Mouse (Mus musculus): ENCODE data around the gene Mup4. TPM values are rescaled to one million over a fixed set of nuclear protein-coding genes. Genes with fewer than 3 reads are reported as not detected.

The Mup4 gene
- polyA plus RNA-seq, 1 experiment: not detected

DNA sequence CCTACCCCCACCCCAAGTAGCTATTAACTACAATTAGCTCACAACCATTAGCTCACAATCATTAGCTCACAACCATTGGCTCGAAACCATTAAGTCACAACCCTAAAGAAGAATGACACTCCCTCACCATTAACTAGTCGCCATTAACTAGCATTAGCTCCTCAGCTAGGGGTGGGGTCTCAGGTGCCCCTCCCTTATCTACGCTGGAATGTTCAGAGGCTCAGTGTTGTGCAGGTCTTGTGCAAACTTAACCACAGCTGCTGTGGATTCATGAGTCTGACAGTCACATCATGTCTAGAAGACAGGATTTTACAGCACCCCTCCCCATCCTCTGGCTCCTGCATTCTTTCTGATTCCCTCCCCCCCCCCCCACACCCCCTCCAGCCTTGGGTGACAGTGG, 32.8 kb downstream of the Mup4 start:
- Histone ChIP-seq H3K27me3 (ENCODE audit: control insufficient read depth, insufficient read depth, low read length) (no peaks in the 10 kb centered on the region), H3K4me1 (ENCODE audit: control insufficient read depth, insufficient read depth, insufficient read length) (peaks cover 8% of the 10 kb centered on the region), H3K4me3 (ENCODE audit: extremely low read depth, insufficient read depth, insufficient read length) (no peak overlapping the region), H3K36me3 (ENCODE audit: control insufficient read depth, insufficient read depth, low read length) (no peaks in the 10 kb centered on the region), H3K27ac (ENCODE audit: insufficient read depth, low read length) (no peak overlapping the region)
- no peak for DNase-seq (ENCODE audit: low read depth in 1 of 2, low spot score in 2 of 2)
- 90% methylated on average over 3 of the region's 3 CpGs for WGBS
- no peak for TF ChIP-seq POLR2A (IDR thresholded peaks at IDR 0.05; ENCODE audit: low read depth, low read length)
- no peak for TF ChIP-seq CTCF (IDR thresholded peaks at IDR 0.05; ENCODE audit: extremely low read depth, insufficient read depth, insufficient read length, insufficient replicate concordance)

DNA sequence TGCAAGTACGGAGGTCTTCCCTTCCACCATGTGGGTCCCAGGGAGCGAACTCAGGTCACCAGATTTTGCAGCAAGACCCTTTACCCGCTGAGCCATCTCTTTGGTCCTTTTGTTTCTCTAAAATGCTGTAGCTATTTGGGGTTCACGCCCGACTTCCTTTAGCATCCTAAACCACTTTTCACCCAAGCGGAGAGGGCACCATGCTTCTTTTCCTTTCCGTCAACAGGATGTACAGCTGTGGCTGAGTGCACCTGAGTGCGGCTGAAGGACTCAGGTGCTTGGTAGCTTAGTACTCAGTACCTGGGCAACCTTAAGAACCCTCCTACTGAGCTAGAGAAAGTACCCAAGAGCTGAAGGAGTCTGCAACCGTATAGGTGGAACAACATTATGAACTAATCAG, 35.4 kb downstream of the Mup4 start:
- WGBS: 49% methylated on average over 9 of the region's 9 CpGs
- no peaks in the 10 kb centered on the region for H3K27me3 ChIP-seq (ENCODE audit: control insufficient read depth, insufficient read depth, low read length)
- peak; percentile 34 to 40 for DNase-seq (ENCODE audit: low read depth in 1 of 2, low spot score in 2 of 2)
- H3K4me3 ChIP-seq (ENCODE audit: extremely low read depth, insufficient read depth, insufficient read length): no peak overlapping the region
- peaks cover 8% of the 10 kb centered on the region for H3K4me1 ChIP-seq (ENCODE audit: control insufficient read depth, insufficient read depth, insufficient read length)
- TF ChIP-seq POLR2A (IDR thresholded peaks at IDR 0.05; ENCODE audit: low read depth, low read length): no peak
- H3K36me3 ChIP-seq (ENCODE audit: control insufficient read depth, insufficient read depth, low read length): no peaks in the 10 kb centered on the region
- H3K27ac ChIP-seq (ENCODE audit: insufficient read depth, low read length): no peak overlapping the region

DNA sequence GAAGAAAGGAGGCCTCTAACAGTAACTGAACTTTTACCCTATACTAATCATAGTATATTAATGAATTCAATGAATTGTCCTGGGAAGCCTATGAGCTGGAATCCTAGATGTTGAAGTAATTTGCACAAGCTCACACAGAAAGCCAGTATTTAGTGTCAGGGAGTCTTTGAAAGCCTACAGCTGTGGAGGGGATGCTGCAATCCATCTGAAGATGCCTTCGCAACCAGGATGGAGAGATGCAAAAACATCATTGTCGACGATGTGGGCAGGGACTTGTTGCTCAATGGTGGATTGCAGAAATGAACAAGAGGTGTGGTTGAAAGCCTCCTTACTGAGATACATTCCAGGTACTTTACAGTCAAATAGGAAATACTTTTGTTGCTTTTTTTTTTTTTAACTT, 42.5 kb downstream of the Mup4 start:
- no peak for DNase-seq (ENCODE audit: low read depth in 1 of 2, low spot score in 2 of 2)
- TF ChIP-seq CTCF (IDR thresholded peaks at IDR 0.05; ENCODE audit: extremely low read depth, insufficient read depth, insufficient read length, insufficient replicate concordance) (no peak), POLR2A (IDR thresholded peaks at IDR 0.05; ENCODE audit: low read depth, low read length) (no peak)
- 96% methylated on average over 3 of the region's 3 CpGs for WGBS
- H3K27me3 ChIP-seq (ENCODE audit: control insufficient read depth, insufficient read depth, low read length): no peaks in the 10 kb centered on the region
- no peaks in the 10 kb centered on the region for H3K36me3 ChIP-seq (ENCODE audit: control insufficient read depth, insufficient read depth, low read length)
- H3K4me3 ChIP-seq (ENCODE audit: extremely low read depth, insufficient read depth, insufficient read length): no peak overlapping the region
- H3K4me1 ChIP-seq (ENCODE audit: control insufficient read depth, insufficient read depth, insufficient read length): no peaks in the 10 kb centered on the region
- no peak overlapping the region for H3K27ac ChIP-seq (ENCODE audit: insufficient read depth, low read length)

DNA sequence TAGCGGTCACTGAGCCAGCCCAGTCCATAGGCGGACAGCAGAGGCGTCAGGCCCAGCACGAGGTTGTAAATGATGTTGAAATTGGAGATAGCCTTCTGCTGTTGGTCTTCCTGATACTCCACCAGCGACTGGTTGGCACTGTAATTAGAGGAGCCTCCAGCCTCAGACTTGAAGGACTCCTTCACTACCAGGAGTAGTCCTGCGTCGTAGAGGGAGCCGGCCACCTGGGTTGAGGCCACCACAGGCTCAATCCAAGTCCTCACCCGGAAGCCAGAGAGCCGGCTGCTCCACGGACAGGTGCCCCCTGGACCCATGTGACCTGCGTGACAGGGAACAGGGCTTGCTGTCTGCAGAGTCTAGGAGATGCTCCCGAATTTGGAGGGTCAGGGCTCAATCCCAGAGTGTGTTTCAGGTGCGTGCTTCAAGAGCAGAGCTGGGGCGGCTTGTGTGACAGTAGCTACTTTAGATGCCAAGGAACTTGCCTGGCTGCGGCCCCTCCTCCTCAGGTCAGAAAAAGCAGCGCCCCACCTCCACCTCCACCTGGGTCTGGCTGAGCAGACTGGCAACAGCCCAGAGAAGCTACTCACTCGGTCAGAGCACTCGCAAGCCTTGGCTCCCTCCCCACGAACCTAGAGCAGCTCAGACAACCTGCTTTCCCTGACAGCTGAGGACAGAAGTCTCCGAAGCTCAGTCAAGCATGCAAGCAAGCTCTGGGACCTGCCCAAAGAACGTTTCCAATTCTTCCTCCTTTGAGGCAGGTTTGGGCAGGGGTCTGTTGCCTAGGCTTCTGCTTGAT, 45.7 kb downstream of the Mup4 start, which contains the start of gene Slc46a2:
Gene Slc46a2, minus strand, starts transcription at position 449 of the 796 bp plus-strand sequence.
- Histone ChIP-seq H3K4me3 (ENCODE audit: extremely low read depth, insufficient read depth, insufficient read length) (no peak within 1 kb of the TSS), H3K27me3 (ENCODE audit: control insufficient read depth, insufficient read depth, low read length) (no peaks in the 10 kb centered on the region), H3K36me3 (ENCODE audit: control insufficient read depth, insufficient read depth, low read length) (no peaks in the 10 kb centered on the region), H3K4me1 (ENCODE audit: control insufficient read depth, insufficient read depth, insufficient read length) (no peaks in the 10 kb centered on the region), H3K27ac (ENCODE audit: insufficient read depth, low read length) (no peak within 1 kb of the TSS)
- WGBS: 41% methylated on average over 22 of the region's 22 CpGs
- no peak for TF ChIP-seq POLR2A (IDR thresholded peaks at IDR 0.05; ENCODE audit: low read depth, low read length)
- no peak for TF ChIP-seq CTCF (IDR thresholded peaks at IDR 0.05; ENCODE audit: extremely low read depth, insufficient read depth, insufficient read length, insufficient replicate concordance)
- DNase-seq (ENCODE audit: low read depth in 1 of 2, low spot score in 2 of 2): no peak

DNA sequence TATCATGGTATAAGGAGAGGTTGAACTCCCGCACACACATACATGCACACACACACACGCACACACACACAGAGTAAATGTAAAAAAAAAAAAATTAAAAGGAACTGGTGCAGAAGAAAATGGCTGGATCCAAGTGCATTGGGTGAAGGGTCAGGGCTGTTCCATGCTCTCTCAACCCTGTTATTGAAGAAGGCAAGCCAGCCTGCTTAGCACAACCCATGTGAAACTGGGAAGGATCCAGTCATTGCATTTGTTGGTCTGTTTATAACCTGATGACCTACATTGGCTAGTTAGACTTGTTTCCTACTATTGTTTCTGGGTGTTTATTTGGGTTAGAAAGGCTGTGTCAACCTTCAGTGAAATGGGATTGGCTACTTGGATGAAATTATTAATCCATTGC, 51.7 kb downstream of the Mup4 start:
- no peaks in the 10 kb centered on the region for H3K27me3 ChIP-seq (ENCODE audit: control insufficient read depth, insufficient read depth, low read length)

DNA sequence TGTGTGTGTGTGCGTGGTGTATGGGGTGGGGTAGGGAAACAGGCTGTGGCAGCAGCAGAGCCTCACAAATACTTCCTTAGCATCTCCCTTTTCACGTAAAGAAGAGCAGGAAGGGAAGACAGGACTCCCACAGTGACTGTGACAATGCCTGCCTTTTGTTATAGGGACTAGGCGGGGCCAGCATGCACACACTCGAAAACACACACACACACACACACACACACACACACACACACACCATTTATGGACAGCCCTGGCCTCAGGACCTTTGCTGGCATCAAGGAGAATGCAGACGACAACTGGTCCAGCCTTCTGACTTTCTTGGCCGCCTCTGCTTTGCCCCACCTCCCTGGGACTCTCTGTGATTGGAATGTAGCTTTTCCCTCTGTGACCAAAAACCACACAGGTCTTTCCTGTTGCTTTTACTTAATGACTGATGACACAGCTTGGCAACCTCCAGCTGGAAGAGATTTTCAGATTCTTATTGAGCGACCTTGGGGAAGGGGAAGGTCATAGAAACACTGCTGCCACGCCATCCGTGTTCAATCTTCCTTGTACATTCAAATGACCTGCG, 52.8 kb downstream of the Mup4 start:
- Histone ChIP-seq H3K27me3 (ENCODE audit: control insufficient read depth, insufficient read depth, low read length) (no peaks in the 10 kb centered on the region), H3K4me1 (ENCODE audit: control insufficient read depth, insufficient read depth, insufficient read length) (no peaks in the 10 kb centered on the region), H3K27ac (ENCODE audit: insufficient read depth, low read length) (no peak overlapping the region), H3K36me3 (ENCODE audit: control insufficient read depth, insufficient read depth, low read length) (peaks cover 2% of the 10 kb centered on the region), H3K4me3 (ENCODE audit: extremely low read depth, insufficient read depth, insufficient read length) (no peak overlapping the region)
- 65% methylated on average over 10 of the region's 10 CpGs for WGBS
- DNase-seq (ENCODE audit: low read depth in 1 of 2, low spot score in 2 of 2): no peak
- no peak for TF ChIP-seq CTCF (IDR thresholded peaks at IDR 0.05; ENCODE audit: extremely low read depth, insufficient read depth, insufficient read length, insufficient replicate concordance)
- no peak for TF ChIP-seq POLR2A (IDR thresholded peaks at IDR 0.05; ENCODE audit: low read depth, low read length)

More for the DNA sequence above, 51.7 kb downstream of the Mup4 start:
- Histone ChIP-seq H3K27ac (ENCODE audit: insufficient read depth, low read length) (no peak overlapping the region), H3K4me3 (ENCODE audit: extremely low read depth, insufficient read depth, insufficient read length) (no peak overlapping the region), H3K4me1 (ENCODE audit: control insufficient read depth, insufficient read depth, insufficient read length) (no peaks in the 10 kb centered on the region), H3K36me3 (ENCODE audit: control insufficient read depth, insufficient read depth, low read length) (peaks cover under 1% of the 10 kb centered on the region)
- no peak for TF ChIP-seq POLR2A (IDR thresholded peaks at IDR 0.05; ENCODE audit: low read depth, low read length)
- no peak for TF ChIP-seq CTCF (IDR thresholded peaks at IDR 0.05; ENCODE audit: extremely low read depth, insufficient read depth, insufficient read length, insufficient replicate concordance)
- DNase-seq (ENCODE audit: low read depth in 1 of 2, low spot score in 2 of 2): no peak
- WGBS: 96% methylated on average over 2 of the region's 2 CpGs

GRCm38 (mm10) chr4:59907092-59907491, 53.4 kb downstream of the Mup4 start:
- Histone ChIP-seq H3K4me3 (ENCODE audit: extremely low read depth, insufficient read depth, insufficient read length) (no peak overlapping the region), H3K27ac (ENCODE audit: insufficient read depth, low read length) (no peak overlapping the region), H3K36me3 (ENCODE audit: control insufficient read depth, insufficient read depth, low read length) (peaks cover 2% of the 10 kb centered on the region), H3K4me1 (ENCODE audit: control insufficient read depth, insufficient read depth, insufficient read length) (no peaks in the 10 kb centered on the region), H3K27me3 (ENCODE audit: control insufficient read depth, insufficient read depth, low read length) (no peaks in the 10 kb centered on the region)
- no peak for TF ChIP-seq POLR2A (IDR thresholded peaks at IDR 0.05; ENCODE audit: low read depth, low read length)
- no peak for TF ChIP-seq CTCF (IDR thresholded peaks at IDR 0.05; ENCODE audit: extremely low read depth, insufficient read depth, insufficient read length, insufficient replicate concordance)
- 90% methylated on average over 6 of the region's 6 CpGs for WGBS
- DNase-seq (ENCODE audit: low read depth in 1 of 2, low spot score in 2 of 2): no peak

Other genes starting within 250 kb of the Mup4 start
- 9.8 and 10.1 TPM in 2 replicates for gene Inip, start 159.1 kb downstream of the Mup4 start, polyA plus RNA-seq (2012; rRNA removed)
- 8.8 and 12.5 TPM in 2 replicates for gene Snx30, start 154.9 kb downstream of the Mup4 start, polyA plus RNA-seq (2012; rRNA removed)
- gene Slc46a2, start 45.7 kb downstream of the Mup4 start, polyA plus RNA-seq (2012; rRNA removed): not detected in 2 replicates
- gene Mup6, start 3.6 kb upstream of the Mup4 start, polyA plus RNA-seq (2012; rRNA removed): not detected in 2 replicates
- not detected in 2 replicates for gene Mup7, start 109.8 kb upstream of the Mup4 start, polyA plus RNA-seq (2012; rRNA removed)
- gene Mup2, start 193.6 kb upstream of the Mup4 start, polyA plus RNA-seq (2012; rRNA removed): not detected in 2 replicates

Measured in spleen, adult 2 months (tissue).